Mouse (Mus musculus): ENCODE measurements around the gene Per1. TPM values are rescaled to one million over a fixed set of nuclear protein-coding genes. Genes with fewer than 3 reads are reported as not detected.

Gene Per1
- polyA plus RNA-seq, 2 experiments: 19.3 to 22.5 TPM

DNA sequence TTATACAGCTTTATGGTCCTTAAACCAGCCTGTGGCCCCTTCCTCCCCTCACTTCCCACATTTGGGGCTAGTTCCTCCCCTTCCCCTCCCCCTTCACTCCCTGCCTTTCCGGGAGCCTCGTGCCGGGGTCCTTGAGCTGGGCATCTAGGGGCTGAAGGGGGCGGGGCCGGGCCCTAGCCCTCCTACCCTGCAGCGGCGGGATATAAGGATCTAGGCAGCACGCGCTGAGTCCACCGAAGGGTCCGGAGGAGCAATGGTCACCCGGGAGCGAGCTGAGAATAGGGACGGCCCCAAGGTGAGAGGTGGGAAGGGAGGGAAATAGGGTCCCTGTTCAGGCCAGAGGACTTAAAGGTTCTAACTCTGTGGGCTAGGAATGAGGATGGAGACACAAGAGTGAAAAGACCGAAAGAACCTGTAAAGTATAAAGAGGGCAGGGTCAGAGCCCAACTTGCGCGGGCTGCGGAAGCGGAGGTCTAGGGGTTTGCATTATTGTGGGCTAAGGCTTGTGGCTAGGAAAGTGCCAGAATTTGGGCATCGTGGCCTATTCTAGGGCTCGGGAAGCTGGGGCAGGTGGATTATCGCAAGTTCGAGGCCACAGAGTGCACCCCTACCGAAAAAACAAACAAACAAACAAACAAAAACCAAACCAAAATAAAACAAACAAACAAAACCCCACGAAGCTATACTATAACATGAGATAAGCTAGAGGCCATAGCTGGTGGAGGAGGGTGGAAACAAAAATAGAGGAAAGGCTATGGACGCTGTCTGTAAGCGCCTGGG is 25.4 kb downstream of the Per1 start, which contains the start of gene Hes7:
TSS of gene Hes7 (plus strand) at position 184 of the 780 bp plus-strand sequence.
- peaks cover 22% of the 10 kb centered on the region for H3K4me1 ChIP-seq (ENCODE audit: control insufficient read depth, insufficient read depth, low read length)
- peak within 1 kb of the TSS; percentile 90 for H3K4me2 ChIP-seq (replicated peaks; ENCODE audit: low read depth, low read length, severe bottlenecking)
- H3K36me3 ChIP-seq (ENCODE audit: control insufficient read depth, insufficient read depth, low read length): no peaks in the 10 kb centered on the region
- peak within 1 kb of the TSS; percentile 74 for H3K4me3 ChIP-seq (replicated peaks; ENCODE audit: low read length)
- no peak within 1 kb of the TSS for H3K27ac ChIP-seq (replicated peaks; ENCODE audit: low read depth, low read length)
- ATAC-seq (ENCODE audit: low FRiP score, low read depth) (no peak), DNase-seq (ENCODE audit: low spot score) (no peak)
- WGBS: 4% methylated on average over 27 of the region's 27 CpGs
- H3K27me3 ChIP-seq (ENCODE audit: control insufficient read depth, insufficient read depth, low read length): no peaks in the 10 kb centered on the region
- H3K9me3 ChIP-seq (ENCODE audit: control insufficient read depth, low read length): no peaks in the 10 kb centered on the region
- TF ChIP-seq POLR2A (IDR thresholded peaks at IDR 0.05; ENCODE audit: borderline replicate concordance, extremely low read depth, insufficient read depth, insufficient read length): no peak
- H3K9ac ChIP-seq (ENCODE audit: low read depth, low read length, severe bottlenecking): peak within 1 kb of the TSS; percentile 65

DNA sequence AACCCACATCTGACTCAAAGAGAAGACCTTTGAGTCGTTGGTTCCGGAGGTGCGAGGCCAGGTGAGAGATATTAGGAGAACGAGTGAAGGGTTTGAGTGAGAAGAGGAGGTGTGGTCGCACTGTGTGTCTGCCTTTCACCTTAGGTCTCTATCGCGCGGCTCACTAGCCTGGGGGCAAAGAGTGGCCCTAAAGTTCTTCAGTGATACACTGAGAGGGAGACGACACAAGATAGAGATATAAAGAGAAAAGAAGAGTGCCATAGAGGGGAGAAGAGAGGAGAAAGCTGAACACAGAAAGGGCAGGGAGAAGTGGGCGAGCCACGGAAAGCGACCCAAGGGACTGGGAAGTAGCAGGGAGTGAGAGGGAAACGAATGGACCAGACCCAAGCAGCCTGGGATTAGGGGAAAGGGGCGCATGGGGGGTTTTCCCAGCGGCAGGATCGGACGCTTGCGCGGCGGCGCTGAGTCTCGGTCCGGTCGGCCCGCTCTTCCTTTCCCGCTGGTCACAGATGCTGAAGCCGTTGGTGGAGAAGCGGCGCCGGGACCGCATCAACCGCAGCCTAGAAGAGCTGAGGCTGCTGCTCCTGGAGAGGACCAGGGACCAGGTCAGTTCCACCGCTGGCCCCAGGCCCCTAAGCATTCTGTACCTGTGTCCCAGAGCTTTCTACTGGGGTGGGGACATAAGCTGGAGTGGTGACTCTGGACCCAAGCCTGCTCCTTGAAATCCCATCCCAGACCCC is 26.2 kb downstream of the Per1 start:
- H3K27me3 ChIP-seq (ENCODE audit: control insufficient read depth, insufficient read depth, low read length): no peaks in the 10 kb centered on the region
- no peaks in the 10 kb centered on the region for H3K9me3 ChIP-seq (ENCODE audit: control insufficient read depth, low read length)
- WGBS: 1% methylated on average over 29 of the region's 33 CpGs
- no peak for DNase-seq (ENCODE audit: low spot score)
- H3K4me1 ChIP-seq (ENCODE audit: control insufficient read depth, insufficient read depth, low read length): peaks cover 28% of the 10 kb centered on the region
- TF ChIP-seq POLR2A (IDR thresholded peaks at IDR 0.05; ENCODE audit: borderline replicate concordance, extremely low read depth, insufficient read depth, insufficient read length): no peak
- H3K27ac ChIP-seq (replicated peaks; ENCODE audit: low read depth, low read length): no peak overlapping the region
- peak overlapping the region; percentile 65 for H3K9ac ChIP-seq (ENCODE audit: low read depth, low read length, severe bottlenecking)
- ATAC-seq (ENCODE audit: low FRiP score, low read depth): no peak
- H3K4me2 ChIP-seq (replicated peaks; ENCODE audit: low read depth, low read length, severe bottlenecking): peak overlapping the region; percentile 90
- H3K4me3 ChIP-seq (replicated peaks; ENCODE audit: low read length): peak overlapping the region; percentile 74
- H3K36me3 ChIP-seq (ENCODE audit: control insufficient read depth, insufficient read depth, low read length): no peaks in the 10 kb centered on the region

DNA sequence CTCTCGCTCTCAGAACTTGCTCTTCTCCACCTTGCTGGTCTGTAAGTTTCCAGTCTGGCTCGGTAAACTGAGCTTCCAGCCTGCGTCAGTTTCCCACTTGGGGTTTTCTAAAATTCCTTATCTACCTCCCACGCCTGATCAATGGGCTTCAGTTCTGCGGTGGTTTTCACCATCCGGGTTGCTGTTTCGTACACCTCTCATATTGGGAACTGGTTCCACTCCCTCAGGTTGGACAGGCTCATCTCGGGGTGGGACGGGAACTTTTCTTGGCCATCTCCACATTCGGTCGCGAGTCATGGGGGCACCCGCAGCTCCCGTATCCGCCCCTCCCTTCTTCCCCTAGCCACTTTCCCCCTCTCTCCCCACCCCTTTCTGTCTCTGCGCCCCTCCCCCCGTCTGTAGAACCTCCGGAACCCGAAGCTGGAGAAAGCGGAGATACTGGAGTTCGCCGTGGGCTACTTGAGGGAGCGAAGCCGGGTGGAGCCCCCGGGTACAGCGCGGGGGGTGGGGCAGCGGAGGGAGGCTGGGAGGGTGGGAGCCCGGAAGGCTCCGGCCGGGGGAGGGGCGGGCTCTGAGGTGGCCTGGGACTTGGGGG is 26.8 kb downstream of the Per1 start:
- Histone ChIP-seq H3K9ac (ENCODE audit: low read depth, low read length, severe bottlenecking) (peak overlapping the region; percentile 65), H3K4me2 (replicated peaks; ENCODE audit: low read depth, low read length, severe bottlenecking) (peak overlapping the region; percentile 90), H3K27me3 (ENCODE audit: control insufficient read depth, insufficient read depth, low read length) (no peaks in the 10 kb centered on the region), H3K36me3 (ENCODE audit: control insufficient read depth, insufficient read depth, low read length) (no peaks in the 10 kb centered on the region), H3K27ac (replicated peaks; ENCODE audit: low read depth, low read length) (peak overlapping the region; percentile 81), H3K9me3 (ENCODE audit: control insufficient read depth, low read length) (no peaks in the 10 kb centered on the region), H3K4me3 (replicated peaks; ENCODE audit: low read length) (peak overlapping the region; percentile 74), H3K4me1 (ENCODE audit: control insufficient read depth, insufficient read depth, low read length) (peaks cover 29% of the 10 kb centered on the region)
- DNase-seq (ENCODE audit: low spot score) (peak; percentile 63), ATAC-seq (ENCODE audit: low FRiP score, low read depth) (no peak)
- no peak for TF ChIP-seq POLR2A (IDR thresholded peaks at IDR 0.05; ENCODE audit: borderline replicate concordance, extremely low read depth, insufficient read depth, insufficient read length)
- under 1% methylated on average over 31 of the region's 32 CpGs for WGBS

DNA sequence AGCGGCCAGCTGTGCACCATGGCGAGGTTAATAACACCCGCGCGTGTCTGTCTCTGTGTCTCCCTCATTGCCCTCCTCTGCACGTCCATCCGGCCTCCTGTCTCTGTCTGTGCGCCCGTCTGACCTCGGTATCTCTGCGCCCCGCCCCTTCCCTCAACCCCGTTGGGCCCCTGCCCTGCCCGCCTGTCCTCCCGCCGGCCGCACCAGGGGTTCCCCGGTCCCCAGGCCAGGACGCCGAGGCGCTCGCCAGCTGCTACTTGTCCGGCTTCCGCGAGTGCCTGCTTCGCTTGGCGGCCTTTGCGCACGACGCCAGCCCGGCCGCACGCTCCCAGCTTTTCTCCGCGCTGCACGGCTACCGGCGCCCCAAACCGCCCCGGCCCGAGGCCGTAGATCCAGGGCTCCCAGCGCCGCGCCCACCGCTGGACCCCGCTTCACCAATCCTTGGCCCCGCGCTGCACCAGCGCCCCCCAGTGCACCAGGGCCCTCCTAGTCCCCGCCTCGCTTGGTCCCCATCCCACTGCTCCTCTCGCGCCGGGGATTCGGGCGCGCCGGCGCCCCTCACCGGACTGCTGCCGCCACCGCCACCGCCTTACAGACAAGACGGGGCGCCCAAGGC is 27.4 kb downstream of the Per1 start, which contains the start of gene 9130213A22Rik:
TSS of gene 9130213A22Rik (minus strand) at position 254 of the 616 bp plus-strand sequence.
- Histone ChIP-seq H3K9ac (ENCODE audit: low read depth, low read length, severe bottlenecking) (peak within 1 kb of the TSS; percentile 65), H3K4me2 (replicated peaks; ENCODE audit: low read depth, low read length, severe bottlenecking) (peak within 1 kb of the TSS; percentile 90), H3K27me3 (ENCODE audit: control insufficient read depth, insufficient read depth, low read length) (no peaks in the 10 kb centered on the region), H3K9me3 (ENCODE audit: control insufficient read depth, low read length) (no peaks in the 10 kb centered on the region), H3K4me3 (replicated peaks; ENCODE audit: low read length) (peak within 1 kb of the TSS; percentile 74), H3K36me3 (ENCODE audit: control insufficient read depth, insufficient read depth, low read length) (no peaks in the 10 kb centered on the region), H3K27ac (replicated peaks; ENCODE audit: low read depth, low read length) (peak within 1 kb of the TSS; percentile 81), H3K4me1 (ENCODE audit: control insufficient read depth, insufficient read depth, low read length) (peaks cover 26% of the 10 kb centered on the region)
- DNase-seq (ENCODE audit: low spot score) (peak; percentile 89), ATAC-seq (ENCODE audit: low FRiP score, low read depth) (peak; percentile 44)
- WGBS: under 1% methylated on average over 32 of the region's 66 CpGs
- no peak for TF ChIP-seq POLR2A (IDR thresholded peaks at IDR 0.05; ENCODE audit: borderline replicate concordance, extremely low read depth, insufficient read depth, insufficient read length)

Data from limb, embryonic 14.5 days (tissue).